Mouse (Mus musculus): Measurements from ENCODE around the gene Cycs. TPM values are rescaled to one million over a fixed set of nuclear protein-coding genes. Genes with fewer than 3 reads are reported as not detected.

Gene Cycs
- total RNA-seq (2023; ENCODE audit: inconsistent age) = 18.4 to 29.4 TPM (median 24.6 TPM) in 4 replicates

GRCm38 (mm10) chr6:50566141-50566996, at the start of gene Cycs:
Gene Cycs (minus strand): TSS chr6:50566538.

GRCm38 (mm10) chr6:50596301-50597211, 30.2 kb upstream of the Cycs start, which contains the start of gene 4921507P07Rik:
Gene 4921507P07Rik (minus strand): TSS chr6:50596632.

Other genes starting within 250 kb of the Cycs start
- 0.29 to 1.4 TPM (median 0.38 TPM) in 3 of 4 replicates, not detected in the other for gene Osbpl3, start 110.3 kb downstream of the Cycs start, total RNA-seq (2023; ENCODE audit: inconsistent age)
- 0.21 to 0.61 TPM (median 0.50 TPM) in 4 replicates for gene 4921507P07Rik, start 30.1 kb upstream of the Cycs start, total RNA-seq (2023; ENCODE audit: inconsistent age)
- not detected in 4 replicates for gene Npvf, start 87.9 kb upstream of the Cycs start, total RNA-seq (2023; ENCODE audit: inconsistent age)

Data from B cell, adult (primary cell).